Mouse (Mus musculus): Measurements from ENCODE around the gene Mef2d. TPM values are rescaled to one million over a fixed set of nuclear protein-coding genes. Genes with fewer than 3 reads are reported as not detected.

Mef2d gene
- total RNA-seq, 2 experiments from 2014 or later = 148 to 163 TPM

DNA sequence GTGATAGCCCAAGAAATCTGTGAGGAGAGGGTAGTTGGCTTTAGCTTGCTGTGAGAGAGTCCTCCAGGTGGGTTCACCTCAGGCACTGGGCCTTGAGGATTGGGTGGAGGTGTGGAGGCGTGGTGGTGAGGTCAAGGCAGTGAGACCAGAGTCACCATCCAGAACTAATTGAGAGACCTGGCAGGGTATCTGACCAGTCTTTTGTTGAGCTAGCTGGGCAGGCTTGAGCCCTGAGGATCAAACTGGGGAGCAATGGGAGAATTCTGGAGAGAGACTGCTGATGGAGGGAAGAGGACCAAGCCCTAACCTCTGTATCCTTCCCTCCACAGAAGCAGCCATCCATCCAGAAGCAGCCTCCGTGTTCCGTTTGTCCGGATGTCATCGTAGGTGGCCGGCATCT lies 67.1 kb downstream of the Mef2d start:
- DNase-seq = no peak

DNA sequence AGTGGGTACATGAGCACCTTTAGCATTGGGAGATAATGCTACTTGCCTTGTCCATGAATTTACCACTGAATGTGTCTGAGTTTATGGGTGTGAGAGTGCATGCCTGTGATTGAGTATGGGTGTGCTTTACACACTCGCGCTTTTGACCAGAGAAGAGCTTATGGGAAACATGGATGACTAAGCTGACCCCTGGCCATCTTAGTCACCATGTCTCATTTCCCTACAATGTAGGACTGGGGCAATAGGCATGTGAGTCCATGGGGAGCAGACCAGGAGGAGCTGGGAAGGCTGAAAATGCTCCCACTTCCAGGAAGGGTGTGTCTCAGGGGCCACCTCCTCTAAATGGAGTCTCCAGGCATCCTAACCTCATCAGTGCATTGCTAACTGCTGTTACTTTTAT lies 67.9 kb downstream of the Mef2d start:
- DNase-seq = no peak

DNA sequence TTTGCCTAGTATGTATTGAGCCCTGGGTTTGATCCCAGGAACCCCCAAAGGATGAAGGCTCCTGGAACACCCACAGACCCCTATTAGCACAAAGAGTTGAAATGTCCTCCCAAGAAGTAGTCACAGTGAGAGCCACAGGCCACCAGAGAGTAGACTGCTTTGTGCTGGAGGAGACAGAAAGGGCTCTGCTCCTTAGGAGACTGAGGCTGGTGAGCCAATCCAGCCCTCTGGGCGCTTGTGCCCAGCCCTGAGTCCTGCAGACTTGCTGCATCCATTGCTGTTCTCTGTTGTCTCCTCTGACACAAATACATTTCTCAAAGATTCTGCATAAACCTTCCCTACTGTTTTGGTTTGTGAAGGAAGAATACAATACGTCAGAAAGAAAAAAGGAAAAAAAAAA lies 68.7 kb downstream of the Mef2d start:
- no peak for DNase-seq

DNA sequence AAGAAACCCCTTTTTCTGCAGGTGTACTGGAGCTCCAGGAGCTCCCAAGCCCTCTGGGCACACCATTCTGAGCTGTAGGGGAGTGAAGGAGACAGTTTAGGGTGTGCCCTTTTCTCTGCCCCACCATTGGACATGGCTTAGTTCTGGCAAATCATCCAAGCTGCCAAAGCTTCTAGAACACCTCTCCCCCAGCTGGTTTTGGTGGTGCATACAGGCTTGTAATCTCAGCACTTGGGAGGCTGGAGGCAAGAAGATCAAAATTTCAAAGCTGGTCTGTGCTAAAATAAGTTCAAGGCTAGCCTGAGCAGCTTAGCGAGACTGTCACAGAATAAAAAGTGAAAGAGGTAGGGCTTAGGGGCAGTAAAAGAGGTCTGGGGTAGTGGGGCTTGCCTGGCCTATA lies 70.2 kb downstream of the Mef2d start:
- no peak for DNase-seq

DNA sequence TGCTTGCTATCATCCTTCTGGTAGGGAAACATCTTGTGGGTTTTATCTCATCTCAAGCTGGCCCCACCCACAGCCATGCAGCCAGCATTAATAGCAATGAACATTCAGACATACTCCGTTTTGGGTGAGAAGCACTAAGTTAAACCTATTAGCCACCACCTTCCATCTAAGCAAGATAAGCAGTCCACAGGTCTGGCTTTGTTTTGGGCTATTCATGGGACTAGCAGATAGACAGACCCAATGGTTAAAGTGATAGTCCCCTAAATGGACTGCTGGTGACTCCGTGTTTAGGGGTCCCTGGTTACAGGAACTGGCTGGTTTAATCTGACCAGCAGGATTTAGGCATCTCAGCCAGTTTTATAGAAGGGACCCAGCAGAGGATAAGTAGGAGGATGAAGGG lies 70.8 kb downstream of the Mef2d start:
- DNase-seq = no peak

DNA sequence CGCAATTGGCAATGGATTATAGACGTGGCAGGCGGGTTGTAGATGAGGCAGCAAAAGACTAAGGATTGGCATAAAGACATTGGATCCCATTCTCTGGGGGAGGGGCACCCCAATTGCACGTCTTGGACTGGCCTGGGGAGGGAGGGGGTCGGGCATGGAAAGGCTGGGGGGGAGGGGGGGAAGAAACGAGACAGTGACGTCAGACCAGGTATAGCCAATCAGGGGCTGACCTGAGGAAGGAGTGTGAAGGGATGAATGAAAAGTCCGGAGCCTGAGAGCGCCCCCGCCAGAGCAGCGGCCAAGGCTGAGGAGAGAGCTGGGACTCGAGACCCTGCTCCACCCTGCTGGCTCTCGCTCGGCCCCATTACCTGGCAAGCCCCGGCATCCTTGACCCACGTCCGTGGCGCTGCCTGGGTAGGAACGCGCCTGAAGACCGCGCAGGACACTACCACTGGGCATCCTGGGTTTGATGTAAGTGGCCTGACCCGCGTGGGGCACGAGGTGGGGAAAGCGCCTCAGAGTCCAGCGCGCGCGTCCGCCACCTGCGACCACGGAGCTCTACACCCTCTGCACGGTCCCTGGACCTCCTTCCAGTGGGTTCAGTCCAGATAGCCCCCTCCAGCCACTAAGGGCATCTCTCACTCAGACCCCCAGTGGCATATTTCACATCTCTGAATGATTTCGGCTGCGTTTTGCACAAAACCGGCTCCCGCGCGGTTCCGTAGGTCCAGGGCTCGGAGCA lies 72.2 kb downstream of the Mef2d start:
- no peak for DNase-seq

DNA sequence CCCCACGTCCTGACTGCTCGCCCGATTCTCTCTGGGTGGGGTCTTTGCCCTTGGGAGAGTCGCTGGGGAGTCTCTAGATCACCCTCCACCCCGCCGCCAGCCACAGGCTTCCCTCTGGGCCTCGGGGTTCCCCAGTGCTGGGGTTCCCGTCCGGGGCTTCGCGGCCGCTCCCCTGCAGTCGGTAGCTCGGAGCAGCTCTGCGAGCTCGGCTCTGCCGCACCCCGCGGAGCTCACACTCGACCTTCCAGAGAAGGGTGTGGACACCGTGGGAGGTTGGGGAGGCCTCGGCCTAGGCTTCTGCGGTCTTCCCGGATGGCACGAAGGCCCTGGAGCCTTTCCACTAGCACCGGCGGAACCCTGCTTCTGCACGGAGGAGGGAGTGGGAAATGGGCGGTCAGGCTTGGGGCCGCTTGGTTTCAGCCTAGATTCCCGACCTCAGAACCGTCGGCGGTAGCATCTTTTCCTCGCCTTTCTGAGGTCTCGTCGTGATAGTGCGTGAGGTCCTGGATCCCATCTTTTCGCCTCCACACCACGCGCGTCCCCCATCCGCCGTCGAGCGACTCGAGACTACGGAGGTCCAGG lies 72.9 kb downstream of the Mef2d start:
- DNase-seq = peak; percentile 21

DNA sequence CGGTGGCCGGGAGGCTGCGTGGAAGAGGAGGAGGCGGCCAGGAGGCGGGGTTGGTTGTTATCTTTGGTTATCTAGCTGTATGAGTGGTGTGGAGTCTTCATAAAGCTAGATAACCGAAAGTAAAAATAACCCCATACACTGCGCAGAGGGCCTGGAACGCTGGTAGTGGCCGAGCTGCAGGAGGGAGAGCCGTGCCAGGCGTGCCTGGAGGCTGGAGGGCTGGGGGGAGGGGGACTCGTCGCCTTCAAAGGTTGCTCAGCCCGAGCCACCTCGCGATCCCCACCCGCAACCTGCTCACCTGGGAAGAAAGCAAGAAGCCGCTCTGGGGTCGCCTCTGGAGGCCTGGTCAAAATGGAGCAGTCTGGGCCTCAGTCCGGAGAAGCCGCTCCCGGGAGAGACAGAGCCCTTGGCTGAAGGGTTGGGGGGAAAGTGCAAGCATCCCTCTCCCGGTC lies 73.4 kb downstream of the Mef2d start:
- no peak for DNase-seq

DNA sequence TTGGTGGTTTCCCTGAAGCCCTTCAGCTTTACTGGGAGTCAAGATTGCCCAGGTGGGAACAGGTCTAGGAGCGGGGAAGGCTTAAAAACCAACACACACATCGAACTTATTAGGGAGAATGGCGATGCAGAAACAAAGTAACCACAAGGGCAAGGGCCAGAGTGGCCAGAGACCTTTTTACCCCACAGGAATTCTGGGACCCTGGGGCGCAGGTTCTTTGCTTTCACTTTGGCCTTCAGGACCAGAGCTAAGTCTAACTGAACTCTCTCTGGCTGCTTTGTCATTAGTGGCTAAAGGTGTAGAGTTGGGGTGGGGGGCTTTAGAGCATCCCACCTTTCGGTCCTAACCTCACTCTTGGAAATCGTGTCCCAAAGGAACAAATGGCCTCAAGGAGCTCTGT lies 73.9 kb downstream of the Mef2d start:
- no peak for DNase-seq

DNA sequence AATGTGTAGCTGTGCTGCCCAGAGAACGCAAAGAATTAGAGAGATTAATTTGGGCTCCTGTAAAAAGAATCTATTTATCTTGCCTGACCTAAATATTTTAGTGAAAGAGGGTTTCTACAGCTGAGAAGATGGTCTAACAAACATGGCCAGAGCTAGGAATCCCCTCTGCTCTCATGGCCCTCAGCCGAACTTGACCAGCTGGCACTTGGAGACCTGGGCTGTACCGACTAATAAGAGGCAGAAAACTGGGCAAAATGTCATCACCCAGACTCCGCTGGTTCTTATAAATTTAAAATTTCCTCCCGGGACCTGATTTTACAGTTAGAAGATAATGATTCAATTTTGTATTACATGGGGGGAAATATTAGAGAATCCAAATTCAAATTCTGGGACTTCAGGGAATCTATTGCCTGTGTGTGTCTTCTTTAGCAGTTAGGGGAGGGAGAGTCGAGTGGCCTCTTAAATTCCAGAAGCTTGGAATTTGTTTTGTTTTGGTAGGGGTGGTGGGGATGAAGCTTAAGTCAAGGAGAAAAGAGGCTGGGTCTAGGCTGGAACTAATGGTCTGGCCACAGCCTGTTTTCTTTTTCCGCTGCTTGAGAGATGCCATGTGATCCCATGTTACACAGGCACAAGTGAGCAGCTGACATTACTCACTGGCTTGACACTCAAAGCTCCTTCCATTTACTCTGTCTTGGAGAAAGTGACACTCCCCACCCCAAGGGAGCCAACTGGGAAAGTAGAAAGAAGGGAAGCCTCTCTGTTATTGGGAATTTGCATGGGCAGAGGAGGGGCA lies 74.6 kb downstream of the Mef2d start:
- DNase-seq = no peak

DNA sequence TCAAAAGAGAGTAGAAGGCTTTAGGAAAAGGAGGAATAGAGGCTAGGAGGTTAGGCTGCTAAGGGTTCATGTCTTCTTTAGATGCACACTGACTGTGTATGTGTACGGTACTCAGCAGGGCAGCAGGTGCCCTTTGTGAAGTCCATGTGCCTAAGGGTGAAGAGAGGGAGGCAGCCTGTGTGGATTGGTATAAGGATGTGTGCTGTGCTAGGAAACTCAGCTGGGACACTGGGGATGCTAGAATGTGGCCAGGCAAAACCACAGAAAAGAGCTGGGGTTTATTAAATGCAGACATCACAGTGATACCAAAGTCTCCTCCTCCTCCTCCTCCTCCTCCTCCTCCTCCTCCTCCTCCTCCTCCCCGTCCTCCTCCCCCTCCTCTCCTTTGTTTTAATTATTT lies 75.5 kb downstream of the Mef2d start:
- no peak for DNase-seq

DNA sequence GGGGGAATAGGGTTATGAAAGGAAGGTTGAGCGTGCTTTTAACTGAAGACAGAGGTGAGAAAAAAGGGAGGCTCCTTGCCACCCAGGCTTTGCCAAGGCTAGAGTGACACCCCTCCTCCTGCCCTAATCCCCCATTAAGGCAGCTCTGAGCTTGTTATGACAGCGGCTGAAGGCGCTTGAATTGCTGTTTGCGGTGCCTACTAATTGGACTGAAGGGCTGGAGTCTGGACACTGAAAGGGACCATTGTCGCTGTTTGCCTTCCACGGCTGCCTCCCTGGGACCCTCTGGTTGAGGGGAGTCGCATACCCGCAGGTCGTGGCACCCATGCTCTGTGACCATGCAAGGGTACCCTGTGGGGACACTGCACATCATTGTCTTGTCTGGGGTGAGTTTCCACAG lies 77.8 kb downstream of the Mef2d start:
- no peak for DNase-seq

DNA sequence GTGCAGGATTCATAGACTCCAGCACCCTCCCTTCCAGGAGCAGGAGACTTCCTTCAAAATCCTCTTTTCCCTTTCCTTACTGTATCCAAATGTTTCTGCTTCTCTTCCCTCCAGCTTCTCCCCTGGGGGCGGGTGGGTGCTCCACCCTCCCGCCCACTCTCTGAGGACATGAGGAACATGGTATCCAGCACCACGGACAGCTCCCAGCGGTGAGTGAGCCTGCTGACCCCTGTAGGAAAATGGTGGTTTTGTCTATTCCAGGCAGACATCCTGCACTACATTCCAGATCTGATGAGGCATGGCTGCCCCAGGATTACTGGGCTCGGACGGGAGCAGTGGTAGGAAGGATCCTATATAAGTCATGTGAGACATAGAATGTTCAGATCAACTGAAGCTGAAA lies 78.7 kb downstream of the Mef2d start:
- peak; percentile 75 for DNase-seq

Small RNAs within 50 kb of the gene (microRNA-seq; reads per million reads assigned to microRNA genes)
- gene Gm25641 = 0 reads per million in 2 experiments
- 0.50 to 0.64 reads per million in 2 experiments for gene Mir3093
- 0 reads per million in 2 experiments for gene Mir9-1

Other genes starting within 250 kb of the Mef2d start
- 100 to 1,000 TPM; 192 to 197 TPM for gene Hdgf, start 236.1 kb upstream of the Mef2d start, total RNA-seq (2021)
- 10 to 100 TPM; 47.3 to 55.6 TPM for gene Mrpl24, start 222.9 kb upstream of the Mef2d start, total RNA-seq (2021)
- 10 to 100 TPM; 10.7 to 15.0 TPM for gene Isg20l2, start 212.1 kb upstream of the Mef2d start, total RNA-seq (2021)
- gene Rrnad1, start 211.7 kb upstream of the Mef2d start, total RNA-seq (2021) = 1 to 10 TPM; 4.8 to 7.0 TPM
- 1 to 10 TPM in 1 of 2 experiments, under 1 TPM in 1; 0.96 to 1.1 TPM for gene Crabp2, start 193.7 kb upstream of the Mef2d start, total RNA-seq (2021)
- gene Nes, start 171.3 kb upstream of the Mef2d start, total RNA-seq (2021) = 10 to 100 TPM; 72.4 to 87.7 TPM
- gene Bcan, start 142.1 kb upstream of the Mef2d start, total RNA-seq (2021) = 1 to 10 TPM in 1 of 2 experiments, under 1 TPM in 1; 0.61 to 1.9 TPM
- not detected for gene Hapln2, start 114.8 kb upstream of the Mef2d start, total RNA-seq (2021)
- 10 to 100 TPM; 12.5 to 14.7 TPM for gene Gpatch4, start 99.3 kb upstream of the Mef2d start, total RNA-seq (2021)
- 10 to 100 TPM; 52.5 to 57.1 TPM for gene Naxe, start 83.9 kb upstream of the Mef2d start, total RNA-seq (2021)
- gene Ttc24, start 64.1 kb upstream of the Mef2d start, total RNA-seq (2021) = not detected
- gene Iqgap3, start 60.4 kb upstream of the Mef2d start, total RNA-seq (2021) = 1 to 10 TPM; 5.6 to 8.3 TPM
- gene Rhbg, start 112.3 kb downstream of the Mef2d start, total RNA-seq (2021) = not detected
- under 1 TPM; 0.47 to 0.72 TPM for gene Gm38392, start 144.8 kb downstream of the Mef2d start, total RNA-seq (2021)
- gene Tsacc, start 154.6 kb downstream of the Mef2d start, total RNA-seq (2021) = 1 to 10 TPM; 8.7 to 9.5 TPM
- gene Cct3, start 154.7 kb downstream of the Mef2d start, total RNA-seq (2021) = 100 to 1,000 TPM; 177 to 190 TPM
- gene Glmp, start 182.7 kb downstream of the Mef2d start, total RNA-seq (2021) = 10 to 100 TPM; 48.2 to 52.1 TPM
- 1 to 10 TPM; 1.1 to 1.2 TPM for gene Tmem79, start 193.8 kb downstream of the Mef2d start, total RNA-seq (2021)
- 10 to 100 TPM; 31.1 to 43.9 TPM for gene Smg5, start 193.9 kb downstream of the Mef2d start, total RNA-seq (2021)
- 1 to 10 TPM; 1.2 to 1.6 TPM for gene Paqr6, start 222.2 kb downstream of the Mef2d start, total RNA-seq (2021)
- gene Bglap3, start 230.4 kb downstream of the Mef2d start, total RNA-seq (2021) = 10 to 100 TPM in 1 of 2 experiments, not detected in 1; 29.3 TPM
- 10 to 100 TPM in 1 of 2 experiments, not detected in 1; 42.4 TPM for gene Bglap2, start 236.3 kb downstream of the Mef2d start, total RNA-seq (2021)
- gene Bglap, start 242.1 kb downstream of the Mef2d start, total RNA-seq (2021) = 100 to 1,000 TPM in 1 of 2 experiments, not detected in 1; 175 TPM

Measured in gastrocnemius, postnatal 10 days (tissue).